Mouse (Mus musculus) adrenal gland, postnatal 36 days (tissue): ENCODE data around the gene Dcaf4. TPM values are rescaled to one million over a fixed set of nuclear protein-coding genes. Genes with fewer than 3 reads are reported as not detected.

ENCODE experiments used
- DNase-seq, 2 experiments: peaks; one replicate each; pipeline ENCODE4 v3.0.0; 2021; ENCODE audit warnings: mixed read lengths in 1 of 2
- total RNA-seq, 2 experiments: library from RNA; stranded (reverse); gene quantifications; 2 replicates each; pipeline ENCODE4 v1.2.3; 2021

Gene Dcaf4
- total RNA-seq, 2 experiments from 2014 or later: 43.5 to 46.8 TPM

- no peak for DNase-seq
These were observed 24.5 kb downstream of the Dcaf4 start for GRCm38 (mm10) chr12:83544791-83545190.

- no peak for DNase-seq
These were observed 31.0 kb downstream of the Dcaf4 start for GRCm38 (mm10) chr12:83551305-83551704.

- DNase-seq: no peak
These were observed 33.5 kb downstream of the Dcaf4 start for GRCm38 (mm10) chr12:83553816-83554215.

GRCm38 (mm10) chr12:83555605-83556004 lies 35.3 kb downstream of the Dcaf4 start:
- DNase-seq: no peak

GRCm38 (mm10) chr12:83558496-83558895 lies 38.2 kb downstream of the Dcaf4 start:
- DNase-seq: no peak

GRCm38 (mm10) chr12:83560189-83560588 lies 39.9 kb downstream of the Dcaf4 start:
- no peak for DNase-seq

- DNase-seq: no peak
These were observed 42.3 kb downstream of the Dcaf4 start for GRCm38 (mm10) chr12:83562589-83562988.

- no peak for DNase-seq
These were observed 49.6 kb downstream of the Dcaf4 start for GRCm38 (mm10) chr12:83569866-83570265.

- DNase-seq: no peak
These were observed 52.5 kb downstream of the Dcaf4 start for GRCm38 (mm10) chr12:83572717-83573116.

- DNase-seq: no peak
These were observed 57.2 kb downstream of the Dcaf4 start for GRCm38 (mm10) chr12:83577445-83577844.

GRCm38 (mm10) chr12:83578356-83578755 lies 58.1 kb downstream of the Dcaf4 start:
- DNase-seq: no peak

GRCm38 (mm10) chr12:83578896-83579569 lies 58.8 kb downstream of the Dcaf4 start:
- peak; percentile 46 to 56 for DNase-seq

GRCm38 (mm10) chr12:83580283-83580682 lies 60.0 kb downstream of the Dcaf4 start:
- no peak for DNase-seq

- DNase-seq: no peak
These were observed 61.8 kb downstream of the Dcaf4 start for GRCm38 (mm10) chr12:83582106-83582505.

- DNase-seq: no peak
These were observed 62.5 kb downstream of the Dcaf4 start for GRCm38 (mm10) chr12:83582747-83583146.

- DNase-seq: peak in 1 of 2 experiments; percentile 14
These were observed 66.4 kb downstream of the Dcaf4 start for GRCm38 (mm10) chr12:83586628-83587027.

Other genes with a start within 250 kb of the Dcaf4 start
- 10 to 100 TPM; 10.9 to 12.6 TPM for gene Dpf3, start 32.8 kb upstream of the Dcaf4 start, total RNA-seq
- gene Zfyve1, start 76.8 kb downstream of the Dcaf4 start, total RNA-seq: 10 to 100 TPM; 35.8 to 36.0 TPM
- gene Rbm25, start 110.8 kb downstream of the Dcaf4 start, total RNA-seq: 100 to 1,000 TPM in 1 of 2 experiments, 10 to 100 TPM in 1; 86.8 to 104 TPM
- 10 to 100 TPM; 63.6 to 72.3 TPM for gene Psen1, start 167.7 kb downstream of the Dcaf4 start, total RNA-seq
- 1 to 10 TPM; 2.5 to 2.7 TPM for gene Papln, start 243.2 kb downstream of the Dcaf4 start, total RNA-seq